Mouse (Mus musculus) cerebral cortex, adult 2 months (tissue): ENCODE data around the gene Olfr556.

Experiments used
- WGBS: fragments of 180-500 bp; shearing (Covaris S2); methylation state at CpG from one replicate; pipeline ENCODE4 v1.1.7; 2018; 5-methylcytosine and 5-hydroxymethylcytosine counted together

The Olfr556 gene

GRCm38 (mm10) chr7:102664599-102664998, at the start of gene Olfr556:
Gene Olfr556 (plus strand): TSS chr7:102664899.
- WGBS: 67% methylated on average over 3 of the region's 3 CpGs

GRCm38 (mm10) chr7:102618118-102618517, 46.6 kb upstream of the Olfr556 start, which contains the start of gene Olfr553:
Gene Olfr553 (minus strand): TSS chr7:102618218.

GRCm38 (mm10) chr7:102619608-102620007, 45.1 kb upstream of the Olfr556 start:
- 60% methylated on average over 5 of the region's 5 CpGs for WGBS

- 89% methylated on average over 19 of the region's 19 CpGs for WGBS
These were observed 44.3 kb upstream of the Olfr556 start for GRCm38 (mm10) chr7:102620368-102620767.

GRCm38 (mm10) chr7:102636665-102637064, 28.0 kb upstream of the Olfr556 start:
- 39% methylated on average over 3 of the region's 3 CpGs for WGBS

DNA sequence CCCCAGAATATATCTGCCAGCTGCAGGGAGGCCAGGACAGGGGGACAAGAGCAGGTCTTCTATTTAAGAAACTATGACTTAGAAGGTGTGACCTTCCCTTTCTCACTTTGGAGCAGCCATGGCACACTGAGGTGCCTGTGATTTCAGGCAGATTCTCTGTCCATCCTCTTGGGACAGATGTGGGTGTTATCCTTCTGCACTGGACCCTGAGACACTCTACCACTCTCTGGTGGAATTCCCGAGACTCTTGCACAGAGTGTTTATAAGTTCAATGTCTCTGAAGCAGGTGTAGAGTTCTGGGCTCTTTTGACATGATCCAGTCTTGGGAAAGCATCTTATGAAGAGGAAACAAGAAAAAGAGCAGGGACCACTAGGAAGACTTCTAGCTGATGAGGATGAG, 26.6 kb upstream of the Olfr556 start, which contains the start of gene Olfr554:
TSS of gene Olfr554 (plus strand) at position 301 of the 400 bp plus-strand sequence.
- 82% methylated on average over 1 of the region's 1 CpGs for WGBS

GRCm38 (mm10) chr7:102644945-102645344, 19.8 kb upstream of the Olfr556 start:
- 85% methylated on average over 4 of the region's 4 CpGs for WGBS

DNA sequence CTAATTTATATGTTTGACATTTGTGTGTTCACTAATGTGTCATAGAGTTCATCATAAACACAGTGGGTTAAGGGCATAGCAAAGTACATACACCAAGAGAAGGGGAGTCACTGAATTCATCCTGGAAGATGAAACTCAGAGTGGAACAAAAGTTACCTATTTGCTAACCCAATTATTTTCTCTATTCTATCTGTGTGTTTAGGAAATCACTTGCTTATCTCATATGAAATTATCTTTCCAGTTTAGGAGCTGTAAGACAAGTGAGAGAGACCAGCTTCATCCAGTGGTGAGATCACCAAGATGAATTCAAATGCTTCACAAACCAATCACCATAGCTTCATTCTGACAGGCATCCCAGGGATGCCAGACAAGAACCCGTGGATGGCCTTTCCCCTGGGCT, 6.2 kb upstream of the Olfr556 start, which contains the start of gene Olfr555:
TSS of gene Olfr555 (plus strand) at position 301 of the 400 bp plus-strand sequence.
- WGBS: 88% methylated on average over 1 of the region's 1 CpGs

DNA sequence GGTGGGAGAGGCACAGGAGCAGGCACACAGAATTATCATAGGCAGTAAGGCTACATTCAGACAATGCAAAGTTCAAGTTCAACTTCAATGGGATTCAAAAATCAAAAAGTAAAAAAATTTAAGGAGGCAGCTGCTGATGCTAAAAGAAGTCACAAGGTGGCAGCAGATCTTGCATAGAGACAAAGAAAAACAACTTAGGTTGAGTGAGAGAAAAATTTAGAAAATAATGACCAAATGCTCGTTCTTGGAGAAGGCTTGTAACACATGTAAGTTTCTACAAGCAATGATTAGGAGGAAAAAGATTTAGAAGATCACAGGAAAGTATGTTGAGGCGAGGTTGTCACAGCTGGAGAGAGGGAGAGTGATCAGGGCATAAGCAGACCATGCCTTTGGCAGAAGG, 679 bp downstream of the Olfr556 start:
- WGBS: 27% methylated on average over 2 of the region's 2 CpGs

- 75% methylated on average over 2 of the region's 2 CpGs for WGBS
These were observed 11.5 kb downstream of the Olfr556 start for GRCm38 (mm10) chr7:102676225-102676624.

- 88% methylated on average over 1 of the region's 1 CpGs for WGBS
These were observed 17.2 kb downstream of the Olfr556 start for GRCm38 (mm10) chr7:102681916-102682315.

DNA sequence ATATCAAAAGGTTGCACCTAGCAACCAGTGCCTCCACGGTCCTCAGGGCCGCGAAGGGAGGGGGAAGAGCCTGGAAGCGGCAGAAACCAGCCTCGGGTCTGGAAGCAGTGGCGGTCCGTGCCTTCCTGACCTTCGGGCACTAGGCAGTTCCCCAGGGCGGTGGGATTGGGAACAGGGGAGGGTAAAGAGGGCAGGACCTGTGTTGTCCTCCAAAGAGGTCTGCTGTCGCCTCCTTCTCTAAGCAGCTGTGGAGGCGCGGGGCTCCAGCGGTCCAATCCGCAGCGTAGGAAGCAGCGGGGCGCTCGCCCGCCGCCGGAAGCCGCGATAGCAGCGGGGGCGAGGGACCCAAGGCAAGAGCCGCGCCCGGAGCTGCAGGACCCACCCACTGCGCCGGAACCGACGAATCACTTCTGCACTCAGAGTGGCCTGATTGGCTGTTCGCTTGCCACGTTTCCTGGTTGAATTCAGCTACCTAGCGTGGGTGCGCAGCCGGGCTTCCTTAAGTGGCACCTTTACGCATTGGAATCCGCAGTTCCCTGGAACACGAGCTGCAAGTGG, 22.3 kb downstream of the Olfr556 start, which contains the start of gene Trim68:
TSS of gene Trim68 (minus strand) at position 384 of the 558 bp plus-strand sequence.
- WGBS: under 1% methylated on average over 40 of the region's 40 CpGs

GRCm38 (mm10) chr7:102695358-102696125, 30.8 kb downstream of the Olfr556 start, which contains the start of gene Olfr557:
Gene Olfr557 (plus strand): TSS chr7:102695910.
- WGBS: 81% methylated on average over 5 of the region's 5 CpGs

GRCm38 (mm10) chr7:102698461-102698860, 33.8 kb downstream of the Olfr556 start:
- 88% methylated on average over 7 of the region's 7 CpGs for WGBS

DNA sequence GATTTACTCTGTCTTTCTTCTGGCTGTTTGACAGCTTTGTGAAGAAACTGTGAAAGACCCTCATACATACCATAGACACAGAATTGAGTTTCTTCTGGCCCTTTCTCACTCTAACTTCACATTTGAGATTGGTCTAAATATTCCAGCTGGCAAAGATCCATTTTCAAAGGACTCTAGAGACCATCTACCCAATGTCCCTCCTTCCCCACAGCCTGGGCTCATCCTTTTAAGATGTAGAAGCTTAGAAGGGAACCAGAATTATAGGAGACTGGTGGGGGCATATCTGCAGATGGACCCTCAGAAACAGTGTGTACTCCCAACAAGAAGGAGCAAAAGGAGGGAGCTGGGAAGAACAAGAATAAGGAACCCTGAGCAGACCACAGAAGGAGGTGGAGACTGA, 37.2 kb downstream of the Olfr556 start, which contains the start of gene Olfr558:
TSS of gene Olfr558 (plus strand) at position 301 of the 400 bp plus-strand sequence.

GRCm38 (mm10) chr7:102718970-102719369, 54.3 kb downstream of the Olfr556 start, which contains the start of gene Olfr33:
Gene Olfr33 (minus strand): TSS chr7:102719070.
- WGBS: 35% methylated on average over 1 of the region's 1 CpGs
